Mouse (Mus musculus) small intestine, adult 2 months (tissue): ENCODE measurements around the gene Olfr214. TPM values are rescaled to one million over a fixed set of nuclear protein-coding genes. Genes with fewer than 3 reads are reported as not detected.
"Not testable (repeated sequence)": the region's sequence is repeated elsewhere in the genome, so short reads cannot be mapped to it uniquely, and the experiment has no call there.

Experiments
- H3K27ac ChIP-seq: fragments of 200-500 bp; 2 replicates; pipeline ENCODE4 v1.5.1; 2012; ENCODE audit warnings: low read depth, low read length, control low read depth, inconsistent platforms; ENCODE audit not compliant: insufficient read depth
- H3K27me3 ChIP-seq: fragments of 200-500 bp; 2 replicates; pipeline ENCODE4 v1.6.1; 2012; ENCODE audit warnings: mild to moderate bottlenecking, moderate library complexity, low read length, inconsistent platforms; ENCODE audit not compliant: control insufficient read depth, insufficient read depth
- H3K36me3 ChIP-seq: fragments of 200-500 bp; 2 replicates; pipeline ENCODE4 v1.6.1; 2012; ENCODE audit warnings: mild to moderate bottlenecking, low read length, control low read depth, inconsistent platforms; ENCODE audit not compliant: control insufficient read depth, insufficient read depth
- H3K4me1 ChIP-seq: fragments of 200-500 bp; 2 replicates; pipeline ENCODE4 v1.6.1; 2012; ENCODE audit warnings: low read length, inconsistent platforms, mixed read lengths; ENCODE audit not compliant: control insufficient read depth, insufficient read depth, insufficient read length
- H3K4me3 ChIP-seq: fragments of 200-500 bp; 2 replicates; pipeline ENCODE4 v1.5.1; 2012; ENCODE audit warnings: low read depth, mild to moderate bottlenecking, control low read depth, inconsistent platforms, low read length, moderate library complexity
- CTCF ChIP-seq: fragments of 200-500 bp; IDR thresholded peaks from 2 replicates; pipeline ENCODE4 v1.5.1; 2012; ENCODE audit warnings: low read depth, mild to moderate bottlenecking, control low read depth, inconsistent platforms, low read length, moderate library complexity, mixed read lengths; ENCODE audit not compliant: insufficient replicate concordance, insufficient read length; ENCODE audit errors: extremely low read depth
- POLR2A ChIP-seq: fragments of 200-500 bp; IDR thresholded peaks from 2 replicates; pipeline ENCODE4 v1.6.1; 2012; ENCODE audit warnings: low read depth, mild to moderate bottlenecking, control low read depth, inconsistent platforms, low read length, moderate library complexity
- WGBS: fragments of 180-500 bp; shearing (Covaris S2); methylation state at CpG from one replicate; pipeline ENCODE4 v1.1.7; 2018; 5-methylcytosine and 5-hydroxymethylcytosine counted together
- polyA plus RNA-seq: library from polyadenylated mRNA; depleted of rRNA; stranded (reverse); fragments of >200 nt; gene quantifications from 2 replicates; pipeline ENCODE4 v1.2.3, GENCODE M21; 2012; rRNA removed

The Olfr214 gene
- polyA plus RNA-seq, 1 experiment, result not detected

GRCm38 (mm10) chr6:116584095-116584494 lies 30.1 kb downstream of the Olfr214 start, which contains the start of gene Olfr215:
Gene Olfr215, minus strand, starts transcription at chr6:116584195.
- no peak within 1 kb of the TSS for H3K4me3 ChIP-seq
- TF ChIP-seq POLR2A (no peak), CTCF (no peak)
- no peaks in the 10 kb centered on the region for H3K36me3 ChIP-seq
- WGBS, result 65% methylated on average over 4 of the region's 4 CpGs
- no peaks in the 10 kb centered on the region for H3K4me1 ChIP-seq
- no peaks in the 10 kb centered on the region for H3K27me3 ChIP-seq
- no peak within 1 kb of the TSS for H3K27ac ChIP-seq

- not testable (repeated sequence) for H3K36me3 ChIP-seq, H3K4me3 ChIP-seq, H3K27ac ChIP-seq, H3K27me3 ChIP-seq, H3K4me1 ChIP-seq
These were observed 46.9 kb downstream of the Olfr214 start for GRCm38 (mm10) chr6:116600969-116601368.

- H3K4me3 ChIP-seq, result no peak overlapping the region
- WGBS, result 54% methylated on average over 4 of the region's 4 CpGs
- H3K27ac ChIP-seq, result no peak overlapping the region
- H3K27me3 ChIP-seq, result no peaks in the 10 kb centered on the region
- TF ChIP-seq POLR2A (no peak), CTCF (no peak)
- H3K4me1 ChIP-seq, result no peaks in the 10 kb centered on the region
- no peaks in the 10 kb centered on the region for H3K36me3 ChIP-seq
These were observed 53.2 kb downstream of the Olfr214 start for GRCm38 (mm10) chr6:116607230-116607629.

Other genes starting within 250 kb of the Olfr214 start
- gene March8, start 216.2 kb upstream of the Olfr214 start, polyA plus RNA-seq, result 39.1 and 65.1 TPM in 2 replicates
- gene Alox5, start 93.1 kb upstream of the Olfr214 start, polyA plus RNA-seq, result 2.9 and 3.6 TPM in 2 replicates
- not detected in 2 replicates for gene Olfr211, start 65.1 kb upstream of the Olfr214 start, polyA plus RNA-seq
- not detected in 2 replicates for gene Olfr212, start 47.7 kb upstream of the Olfr214 start, polyA plus RNA-seq
- gene Olfr213, start 15.8 kb upstream of the Olfr214 start, polyA plus RNA-seq, result not detected in 2 replicates
- 0.11 TPM in 1 of 2 replicates, not detected in the other for gene Gm5580, start 3.1 kb upstream of the Olfr214 start, polyA plus RNA-seq
- gene Olfr215, start 30.0 kb downstream of the Olfr214 start, polyA plus RNA-seq, result not detected in 2 replicates
- 1.3 and 2.9 TPM in 2 replicates for gene Zfp422, start 74.8 kb downstream of the Olfr214 start, polyA plus RNA-seq
- 1.4 and 2.6 TPM in 2 replicates for gene Depp1, start 96.4 kb downstream of the Olfr214 start, polyA plus RNA-seq
- gene Rassf4, start 119.7 kb downstream of the Olfr214 start, polyA plus RNA-seq, result 3.7 and 4.4 TPM in 2 replicates
- not detected in 2 replicates for gene Tmem72, start 162.7 kb downstream of the Olfr214 start, polyA plus RNA-seq